Mouse (Mus musculus): ENCODE results near the gene Kcnq1. TPM values are rescaled to one million over a fixed set of nuclear protein-coding genes. Genes with fewer than 3 reads are reported as not detected.

The Kcnq1 gene
- polyA plus RNA-seq, 1 experiment from 2014 or later: 1.5 TPM

- H3K27me3 ChIP-seq (ENCODE audit: control insufficient read depth, insufficient read depth, low read length): no peaks in the 10 kb centered on the region
- peaks cover 5% of the 10 kb centered on the region; the same call in 1 of the 2 replicates for H3K4me1 ChIP-seq (replicated peaks; ENCODE audit: control insufficient read depth, insufficient read depth, low read length)
- H3K9ac ChIP-seq (ENCODE audit: low read length): no peak overlapping the region
- H3K4me2 ChIP-seq (ENCODE audit: low read depth, low read length, severe bottlenecking): no peak overlapping the region
- H3K36me3 ChIP-seq (ENCODE audit: control insufficient read depth, insufficient read depth, low read length): no peaks in the 10 kb centered on the region
- H3K27ac ChIP-seq (ENCODE audit: low read depth, low read length): no peak overlapping the region
- no peaks in the 10 kb centered on the region for H3K9me3 ChIP-seq (ENCODE audit: control insufficient read depth, low read length)
- no peak for DNase-seq (ENCODE audit: low spot score)
- H3K4me3 ChIP-seq (ENCODE audit: low read depth, low read length): no peak overlapping the region
- WGBS: 79% methylated on average over 5 of the region's 5 CpGs
- no peak for ATAC-seq (replicated peaks; ENCODE audit: low FRiP score)
Observed at GRCm38 (mm10) chr7:143075394-143075793, 30.8 kb upstream of the Kcnq1 start.

- WGBS: 81% methylated on average over 2 of the region's 2 CpGs
- no peaks in the 10 kb centered on the region for H3K27me3 ChIP-seq (ENCODE audit: control insufficient read depth, insufficient read depth, low read length)
- no peak overlapping the region for H3K27ac ChIP-seq (ENCODE audit: low read depth, low read length)
- no peaks in the 10 kb centered on the region for H3K4me1 ChIP-seq (replicated peaks; ENCODE audit: control insufficient read depth, insufficient read depth, low read length)
- no peaks in the 10 kb centered on the region for H3K9me3 ChIP-seq (ENCODE audit: control insufficient read depth, low read length)
- no peak overlapping the region for H3K4me2 ChIP-seq (ENCODE audit: low read depth, low read length, severe bottlenecking)
- no peak overlapping the region for H3K4me3 ChIP-seq (ENCODE audit: low read depth, low read length)
- ATAC-seq (replicated peaks; ENCODE audit: low FRiP score) (no peak), DNase-seq (ENCODE audit: low spot score) (no peak)
- H3K9ac ChIP-seq (ENCODE audit: low read length): no peak overlapping the region
- H3K36me3 ChIP-seq (ENCODE audit: control insufficient read depth, insufficient read depth, low read length): no peaks in the 10 kb centered on the region
Observed at GRCm38 (mm10) chr7:143077351-143077750, 28.8 kb upstream of the Kcnq1 start.

DNA sequence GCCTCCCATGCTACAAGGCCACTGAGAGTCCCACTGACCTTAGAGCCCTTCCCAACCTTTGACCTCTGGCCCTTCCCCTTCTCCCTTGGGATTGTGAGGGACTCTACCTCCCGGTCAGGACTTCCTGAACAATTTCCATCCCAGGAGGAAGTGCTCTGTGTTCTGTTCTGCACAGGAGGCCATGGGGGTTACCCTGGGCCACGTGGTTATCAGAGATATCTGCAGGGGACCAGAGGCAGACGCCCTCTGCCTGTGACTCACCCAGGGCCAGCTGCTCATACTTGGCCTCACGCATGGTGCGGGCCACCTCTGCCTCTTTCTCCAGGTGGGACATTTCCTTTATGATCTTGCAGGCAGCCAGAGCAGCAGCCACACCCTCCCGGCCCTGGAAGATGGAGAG, 24.1 kb upstream of the Kcnq1 start:
- Histone ChIP-seq H3K9me3 (ENCODE audit: control insufficient read depth, low read length) (no peaks in the 10 kb centered on the region), H3K4me3 (ENCODE audit: low read depth, low read length) (no peak overlapping the region), H3K36me3 (ENCODE audit: control insufficient read depth, insufficient read depth, low read length) (no peaks in the 10 kb centered on the region), H3K27ac (ENCODE audit: low read depth, low read length) (no peak overlapping the region), H3K9ac (ENCODE audit: low read length) (no peak overlapping the region), H3K4me1 (replicated peaks; ENCODE audit: control insufficient read depth, insufficient read depth, low read length) (no peaks in the 10 kb centered on the region), H3K4me2 (ENCODE audit: low read depth, low read length, severe bottlenecking) (no peak overlapping the region), H3K27me3 (ENCODE audit: control insufficient read depth, insufficient read depth, low read length) (no peaks in the 10 kb centered on the region)
- DNase-seq (ENCODE audit: low spot score) (no peak), ATAC-seq (replicated peaks; ENCODE audit: low FRiP score) (no peak)
- WGBS: 72% methylated on average over 6 of the region's 6 CpGs

- WGBS: 78% methylated on average over 2 of the region's 2 CpGs
- Histone ChIP-seq H3K4me3 (ENCODE audit: low read depth, low read length) (no peak overlapping the region), H3K4me2 (ENCODE audit: low read depth, low read length, severe bottlenecking) (no peak overlapping the region), H3K27ac (ENCODE audit: low read depth, low read length) (no peak overlapping the region), H3K4me1 (replicated peaks; ENCODE audit: control insufficient read depth, insufficient read depth, low read length) (no peaks in the 10 kb centered on the region), H3K9me3 (ENCODE audit: control insufficient read depth, low read length) (no peaks in the 10 kb centered on the region), H3K9ac (ENCODE audit: low read length) (no peak overlapping the region), H3K27me3 (ENCODE audit: control insufficient read depth, insufficient read depth, low read length) (no peaks in the 10 kb centered on the region), H3K36me3 (ENCODE audit: control insufficient read depth, insufficient read depth, low read length) (no peaks in the 10 kb centered on the region)
- ATAC-seq (replicated peaks; ENCODE audit: low FRiP score) (no peak), DNase-seq (ENCODE audit: low spot score) (no peak)
Observed at GRCm38 (mm10) chr7:143083708-143084107, 22.5 kb upstream of the Kcnq1 start.

GRCm38 (mm10) chr7:143086366-143086765, 19.8 kb upstream of the Kcnq1 start:
- no peaks in the 10 kb centered on the region for H3K9me3 ChIP-seq (ENCODE audit: control insufficient read depth, low read length)
- H3K36me3 ChIP-seq (ENCODE audit: control insufficient read depth, insufficient read depth, low read length): no peaks in the 10 kb centered on the region
- no peak overlapping the region for H3K4me3 ChIP-seq (ENCODE audit: low read depth, low read length)
- H3K4me1 ChIP-seq (replicated peaks; ENCODE audit: control insufficient read depth, insufficient read depth, low read length): no peaks in the 10 kb centered on the region
- ATAC-seq (replicated peaks; ENCODE audit: low FRiP score): no peak
- WGBS: 50% methylated on average over 2 of the region's 2 CpGs
- no peak overlapping the region for H3K9ac ChIP-seq (ENCODE audit: low read length)
- no peak for DNase-seq (ENCODE audit: low spot score)
- H3K4me2 ChIP-seq (ENCODE audit: low read depth, low read length, severe bottlenecking): no peak overlapping the region
- no peaks in the 10 kb centered on the region for H3K27me3 ChIP-seq (ENCODE audit: control insufficient read depth, insufficient read depth, low read length)
- no peak overlapping the region for H3K27ac ChIP-seq (ENCODE audit: low read depth, low read length)

GRCm38 (mm10) chr7:143087070-143087579, 19.0 kb upstream of the Kcnq1 start:
- Histone ChIP-seq H3K9ac (ENCODE audit: low read length) (no peak overlapping the region), H3K27me3 (ENCODE audit: control insufficient read depth, insufficient read depth, low read length) (no peaks in the 10 kb centered on the region), H3K27ac (ENCODE audit: low read depth, low read length) (no peak overlapping the region), H3K4me2 (ENCODE audit: low read depth, low read length, severe bottlenecking) (no peak overlapping the region), H3K36me3 (ENCODE audit: control insufficient read depth, insufficient read depth, low read length) (no peaks in the 10 kb centered on the region), H3K4me3 (ENCODE audit: low read depth, low read length) (no peak overlapping the region), H3K9me3 (ENCODE audit: control insufficient read depth, low read length) (no peaks in the 10 kb centered on the region), H3K4me1 (replicated peaks; ENCODE audit: control insufficient read depth, insufficient read depth, low read length) (no peaks in the 10 kb centered on the region)
- ATAC-seq (replicated peaks; ENCODE audit: low FRiP score) (0 out of 2 replicates have a peak, but pooled peaks have one; percentile 12), DNase-seq (ENCODE audit: low spot score) (peak; percentile 70)
- 48% methylated on average over 4 of the region's 4 CpGs for WGBS

- no peak for DNase-seq (ENCODE audit: low spot score)
- H3K36me3 ChIP-seq (ENCODE audit: control insufficient read depth, insufficient read depth, low read length): no peaks in the 10 kb centered on the region
- H3K4me1 ChIP-seq (replicated peaks; ENCODE audit: control insufficient read depth, insufficient read depth, low read length): no peaks in the 10 kb centered on the region
- no peaks in the 10 kb centered on the region for H3K27me3 ChIP-seq (ENCODE audit: control insufficient read depth, insufficient read depth, low read length)
- 75% methylated on average over 3 of the region's 3 CpGs for WGBS
- H3K9ac ChIP-seq (ENCODE audit: low read length): no peak overlapping the region
- H3K4me2 ChIP-seq (ENCODE audit: low read depth, low read length, severe bottlenecking): no peak overlapping the region
- H3K27ac ChIP-seq (ENCODE audit: low read depth, low read length): no peak overlapping the region
- H3K4me3 ChIP-seq (ENCODE audit: low read depth, low read length): no peak overlapping the region
- no peaks in the 10 kb centered on the region for H3K9me3 ChIP-seq (ENCODE audit: control insufficient read depth, low read length)
- no peak for ATAC-seq (replicated peaks; ENCODE audit: low FRiP score)
Observed at GRCm38 (mm10) chr7:143093847-143094246, 12.3 kb upstream of the Kcnq1 start.

- peak; percentile 30; the same call in 1 of the 2 replicates for ATAC-seq (replicated peaks; ENCODE audit: low FRiP score)
Observed at GRCm38 (mm10) chr7:143094592-143095553, 11.3 kb upstream of the Kcnq1 start, which contains the start of gene Trpm5. TSS of gene Trpm5 (minus strand) at chr7:143094642.

More at GRCm38 (mm10) chr7:143094592-143095553, 11.3 kb upstream of the Kcnq1 start, which contains the start of gene Trpm5:
- H3K27ac ChIP-seq (ENCODE audit: low read depth, low read length): no peak within 1 kb of the TSS
- H3K9ac ChIP-seq (ENCODE audit: low read length): no peak within 1 kb of the TSS
- H3K9me3 ChIP-seq (ENCODE audit: control insufficient read depth, low read length): no peaks in the 10 kb centered on the region
- DNase-seq (ENCODE audit: low spot score): peak; percentile 85
- no peak within 1 kb of the TSS for H3K4me3 ChIP-seq (ENCODE audit: low read depth, low read length)
- H3K36me3 ChIP-seq (ENCODE audit: control insufficient read depth, insufficient read depth, low read length): no peaks in the 10 kb centered on the region
- H3K4me2 ChIP-seq (ENCODE audit: low read depth, low read length, severe bottlenecking): no peak within 1 kb of the TSS
- 47% methylated on average over 10 of the region's 10 CpGs for WGBS
- H3K4me1 ChIP-seq (replicated peaks; ENCODE audit: control insufficient read depth, insufficient read depth, low read length): no peaks in the 10 kb centered on the region
- no peaks in the 10 kb centered on the region for H3K27me3 ChIP-seq (ENCODE audit: control insufficient read depth, insufficient read depth, low read length)

Measured in forebrain, embryonic 11.5 days (tissue).